Mouse (Mus musculus) testis, adult 2 months (tissue): Measurements from ENCODE around the gene 9130008F23Rik.

Experiments used
- CTCF ChIP-seq: fragments of 200-500 bp; IDR thresholded peaks from 2 replicates; pipeline ENCODE4 v1.5.1; 2012; ENCODE audit warnings: low read depth, mild to moderate bottlenecking, inconsistent platforms, low read length, moderate library complexity; ENCODE audit not compliant: control insufficient read depth, insufficient read depth, insufficient replicate concordance
- POLR2A ChIP-seq: fragments of 200-500 bp; IDR thresholded peaks from 2 replicates; pipeline ENCODE4 v1.6.1; 2012; ENCODE audit warnings: low read depth, mild to moderate bottlenecking, inconsistent platforms, low read length, moderate library complexity; ENCODE audit not compliant: control insufficient read depth

DNA sequence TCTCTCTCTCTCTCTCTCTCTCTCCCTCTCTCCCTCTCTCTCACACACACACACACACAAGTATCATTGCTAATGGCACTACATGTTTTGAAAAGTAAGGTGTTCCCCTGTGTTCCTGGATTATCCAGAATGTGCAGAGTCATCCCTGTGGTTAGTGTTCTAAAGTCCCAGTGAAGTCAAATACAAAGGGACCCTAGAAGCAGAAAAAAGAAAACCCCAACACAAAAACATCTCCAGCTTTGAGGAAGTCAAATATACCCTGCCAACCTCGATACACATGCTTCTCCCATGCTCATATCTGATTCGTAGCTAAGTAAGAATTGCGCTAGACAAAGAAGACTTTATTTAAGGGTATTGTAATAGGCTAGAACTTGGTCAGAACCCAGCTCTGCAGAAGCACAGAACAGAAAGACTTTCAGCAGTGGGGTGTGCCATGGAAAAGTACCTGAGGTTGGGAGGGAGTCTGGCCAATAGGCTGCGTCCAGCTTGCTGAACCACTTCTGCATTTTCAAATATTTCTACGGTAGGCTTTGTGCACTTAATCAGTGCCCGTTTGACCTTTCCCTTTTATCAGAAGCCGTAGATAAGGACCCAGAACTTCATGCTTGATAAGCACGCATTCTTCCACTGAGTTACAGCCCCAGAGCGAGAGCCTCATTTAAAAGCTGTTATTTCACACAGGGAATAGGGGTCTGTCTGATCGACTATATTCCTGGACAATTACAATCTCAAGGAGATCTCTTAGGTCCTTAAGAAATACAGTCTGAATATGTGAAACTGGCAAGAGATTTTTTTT is 11.2 kb downstream of the 9130008F23Rik start:
- TF ChIP-seq CTCF (no peak), POLR2A (no peak)
